7 mouse cellular contexts compared by ENCODE assay signal in the genomic region with DNA sequence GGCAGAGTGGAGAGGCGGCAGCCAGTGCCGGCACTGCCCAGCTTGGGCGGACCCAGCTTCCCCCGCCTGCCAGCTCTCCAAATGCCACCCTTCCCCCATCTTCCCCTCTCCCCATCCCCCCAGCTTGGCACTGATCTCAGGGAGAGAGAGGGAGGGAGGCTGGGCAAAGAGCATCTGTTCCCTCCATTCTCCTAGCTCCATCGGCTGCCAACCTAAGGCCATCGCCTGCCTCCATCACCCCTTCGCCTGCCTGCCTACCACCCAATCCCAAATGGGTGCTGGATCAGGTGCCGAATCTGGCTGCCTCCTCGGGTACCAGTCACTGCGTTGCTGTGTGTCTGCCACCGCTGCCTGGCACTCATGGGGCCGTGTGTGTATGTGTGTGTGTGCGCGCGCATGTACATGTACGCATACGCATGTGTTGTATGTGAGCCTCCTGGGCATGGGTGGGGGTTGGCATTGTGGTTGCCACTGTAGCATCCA. TPM values are rescaled to one million over a fixed set of nuclear protein-coding genes. Genes with fewer than 3 reads are reported as not detected.
A peak's percentile ranks its signal among the peaks of the same experiment; 100 is the strongest.
DNase-seq lines count a peak whose midpoint lies in the region; ATAC-seq and TF ChIP-seq lines count a peak whose summit lies in the region.

No protein-coding gene starts in this region.

- intact Hi-C loops in left cerebral cortex, postnatal 14 days (cut with DNase I): no loop called here

- no peak for TF ChIP-seq CTCF in brain, embryonic 14.5 days (IDR thresholded peaks at IDR 0.05; ENCODE audit: borderline replicate concordance, extremely low read depth, insufficient read depth, insufficient read length)
- no peak for TF ChIP-seq CTCF in stomach, postnatal 0 days (IDR thresholded peaks at IDR 0.05; ENCODE audit: low read depth)

- H3K36me3 ChIP-seq in stomach, postnatal 0 days (ENCODE audit: control insufficient read depth, insufficient read depth, low read length): no peaks in the 10 kb centered on the region

- H3K27me3 ChIP-seq in stomach, postnatal 0 days (ENCODE audit: control insufficient read depth, insufficient read depth, low read length): no peaks in the 10 kb centered on the region

- H3K27ac ChIP-seq in stomach, postnatal 0 days (replicated peaks): no peak overlapping the region

- peak; percentile 78 for DNase-seq in 3134 (ENCODE audit: extremely low read depth, insufficient read length, low spot score)
- peak; percentile 98 for DNase-seq in brain, embryonic 14.5 days (ENCODE audit: low read depth)
- DNase-seq in frontal cortex, postnatal 14 days (ENCODE audit: low spot score in 2 of 2): peak; percentile 66 to 80
- DNase-seq in left cerebral cortex, postnatal 14 days (ENCODE audit: low spot score in 2 of 2): peak; percentile 74 to 86
- DNase-seq in stomach, postnatal 0 days (ENCODE audit: low spot score): peak; percentile 45
- DNase-seq in ovary, postnatal 14 days (ENCODE audit: low spot score): no peak

- TF ChIP-seq POLR2A in brain, embryonic 14.5 days (IDR thresholded peaks at IDR 0.05; ENCODE audit: borderline replicate concordance, extremely low read depth, insufficient read depth, insufficient read length, poor library complexity, severe bottlenecking): no peak

- H3K9ac ChIP-seq in stomach, postnatal 0 days (ENCODE audit: low read length): no peak overlapping the region

- ATAC-seq in stomach, postnatal 0 days (ENCODE audit: low FRiP score, low TSS enrichment): peak; percentile 53
- no peak for ATAC-seq in erythroblast, adult 5-6 weeks (replicated peaks; ENCODE audit: low FRiP score, poor library complexity, severe bottlenecking)

- no peak for TF ChIP-seq EP300 in stomach, postnatal 0 days (optimal IDR thresholded peaks at IDR 0.05)

- no peak overlapping the region for H3K4me2 ChIP-seq in stomach, postnatal 0 days (replicated peaks; ENCODE audit: low read depth)

- H3K4me3 ChIP-seq in stomach, postnatal 0 days (ENCODE audit: low read depth, low read length): no peak overlapping the region

- WGBS in stomach, postnatal 0 days: 90% methylated on average over 15 of the region's 17 CpGs

- H3K4me1 ChIP-seq in stomach, postnatal 0 days (replicated peaks; ENCODE audit: control insufficient read depth, insufficient read depth): no peaks in the 10 kb centered on the region

- no peaks in the 10 kb centered on the region for H3K9me3 ChIP-seq in stomach, postnatal 0 days (ENCODE audit: control insufficient read depth, low read length)

RNA-seq across cellular contexts. Expression of gene Zfhx2, which starts 38.4 kb away (rescaled TPM):
- polyA plus RNA-seq in brain, embryonic 14.5 days (2012; rRNA removed): 10.4 and 34.9 TPM in 2 replicates
- 10 to 100 TPM; 37.2 to 37.9 TPM for total RNA-seq in left cerebral cortex, postnatal 14 days (2021)
- 1.0 and 1.3 TPM in 2 replicates for polyA plus RNA-seq in stomach, postnatal 0 days (2015; fragmentation: Nextera tagmentation; extraction: Ambion mirVana)
- 1.3 and 1.7 TPM in 2 replicates for total RNA-seq in erythroblast, adult 5-6 weeks (2015; ENCODE audit: low replicate concordance)
- 0.34 and 0.42 TPM in 2 replicates for total RNA-seq in erythroblast, adult 5-6 weeks (2017; ENCODE audit: low replicate concordance)

RNA-seq across cellular contexts. Expression of gene Ngdn, which starts 38.5 kb away (rescaled TPM):
- polyA plus RNA-seq in brain, embryonic 14.5 days (2012; rRNA removed): 44.4 and 44.8 TPM in 2 replicates
- total RNA-seq in left cerebral cortex, postnatal 14 days (2021): 10 to 100 TPM; 20.2 to 21.6 TPM
- polyA plus RNA-seq in stomach, postnatal 0 days (2015; fragmentation: Nextera tagmentation; extraction: Ambion mirVana): 54.4 and 55.2 TPM in 2 replicates
- total RNA-seq in erythroblast, adult 5-6 weeks (2015; ENCODE audit: low replicate concordance): 16.3 and 20.6 TPM in 2 replicates
- total RNA-seq in erythroblast, adult 5-6 weeks (2017; ENCODE audit: low replicate concordance): 6.0 and 11.4 TPM in 2 replicates

RNA-seq across cellular contexts. Expression of gene Thtpa, which starts 40.8 kb away (rescaled TPM):
- polyA plus RNA-seq in brain, embryonic 14.5 days (2012; rRNA removed): 13.5 and 18.3 TPM in 2 replicates
- total RNA-seq in left cerebral cortex, postnatal 14 days (2021): 10 to 100 TPM; 26.7 to 28.1 TPM
- 11.5 and 11.8 TPM in 2 replicates for polyA plus RNA-seq in stomach, postnatal 0 days (2015; fragmentation: Nextera tagmentation; extraction: Ambion mirVana)
- total RNA-seq in erythroblast, adult 5-6 weeks (2015; ENCODE audit: low replicate concordance): 0.19 and 1.7 TPM in 2 replicates
- 1.4 and 1.6 TPM in 2 replicates for total RNA-seq in erythroblast, adult 5-6 weeks (2017; ENCODE audit: low replicate concordance)

RNA-seq across cellular contexts. Expression of gene Ap1g2, which starts 52.6 kb away (rescaled TPM):
- 13.6 and 20.6 TPM in 2 replicates for polyA plus RNA-seq in brain, embryonic 14.5 days (2012; rRNA removed)
- 10 to 100 TPM; 10.4 to 12.3 TPM for total RNA-seq in left cerebral cortex, postnatal 14 days (2021)
- polyA plus RNA-seq in stomach, postnatal 0 days (2015; fragmentation: Nextera tagmentation; extraction: Ambion mirVana): 26.4 and 31.0 TPM in 2 replicates
- total RNA-seq in erythroblast, adult 5-6 weeks (2015; ENCODE audit: low replicate concordance): 1.7 and 5.9 TPM in 2 replicates
- 2.5 and 3.7 TPM in 2 replicates for total RNA-seq in erythroblast, adult 5-6 weeks (2017; ENCODE audit: low replicate concordance)

RNA-seq across cellular contexts. Expression of gene Myh7, which starts 59.3 kb away (rescaled TPM):
- 5.0 and 7.1 TPM in 2 replicates for polyA plus RNA-seq in brain, embryonic 14.5 days (2012; rRNA removed)
- total RNA-seq in left cerebral cortex, postnatal 14 days (2021): 1 to 10 TPM; 5.6 to 7.8 TPM
- 1.4 and 2.4 TPM in 2 replicates for polyA plus RNA-seq in stomach, postnatal 0 days (2015; fragmentation: Nextera tagmentation; extraction: Ambion mirVana)
- total RNA-seq in erythroblast, adult 5-6 weeks (2015; ENCODE audit: low replicate concordance): not detected in 2 replicates
- not detected in 2 replicates for total RNA-seq in erythroblast, adult 5-6 weeks (2017; ENCODE audit: low replicate concordance)

Comparison
In these comparisons a context has a peak if more than half of its experiments do, and no peak if none do; other contexts are left out.
1. RNA of gene Zfhx2, which starts 38.4 kb away (total RNA-seq): 37.2 to 37.9 TPM in left cerebral cortex, postnatal 14 days; 0.34 to 1.7 TPM in erythroblast, adult 5-6 weeks; every median in the first group is over 10 times any median in the second.
2. RNA of gene Thtpa, which starts 40.8 kb away (total RNA-seq): 26.7 to 28.1 TPM in left cerebral cortex, postnatal 14 days; 0.19 to 1.7 TPM in erythroblast, adult 5-6 weeks; every median in the first group is over 10 times any median in the second.